Mouse (Mus musculus): Measurements from ENCODE around the gene Lrit2.

DNA sequence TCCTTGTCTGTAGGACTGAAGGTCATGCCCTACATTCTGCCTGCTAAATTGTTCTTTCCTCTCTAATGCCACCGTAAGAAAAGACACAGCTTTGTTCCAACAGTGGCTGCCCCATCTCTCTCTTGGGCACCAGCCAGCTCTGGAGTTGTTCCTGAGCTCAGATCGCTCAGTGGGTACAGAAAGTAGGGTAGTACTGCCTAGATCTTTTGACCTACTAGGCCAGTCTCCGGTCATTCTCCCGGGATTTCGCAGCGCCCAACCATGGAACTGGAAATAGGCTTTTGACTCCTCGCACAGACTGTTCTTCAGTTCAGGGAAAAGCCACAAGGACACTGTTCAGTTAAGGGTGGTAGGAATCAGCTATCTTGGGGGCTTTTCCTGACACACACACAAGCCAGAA lies 45.2 kb downstream of the Lrit2 start:
- TF ChIP-seq CTCF (IDR thresholded peaks at IDR 0.05; ENCODE audit: insufficient read depth, low read length) (no peak), POLR2A (IDR thresholded peaks at IDR 0.05; ENCODE audit: borderline replicate concordance, extremely low read depth, low read depth, low read length) (no peak)
